Mouse (Mus musculus): ENCODE data around the gene Slc16a4. TPM values are rescaled to one million over a fixed set of nuclear protein-coding genes. Genes with fewer than 3 reads are reported as not detected.
A peak's percentile ranks its signal among the peaks of the same experiment; 100 is the strongest.

Slc16a4 gene
- polyA plus RNA-seq, 1 experiment from 2014 or later: 3.6 TPM

DNA sequence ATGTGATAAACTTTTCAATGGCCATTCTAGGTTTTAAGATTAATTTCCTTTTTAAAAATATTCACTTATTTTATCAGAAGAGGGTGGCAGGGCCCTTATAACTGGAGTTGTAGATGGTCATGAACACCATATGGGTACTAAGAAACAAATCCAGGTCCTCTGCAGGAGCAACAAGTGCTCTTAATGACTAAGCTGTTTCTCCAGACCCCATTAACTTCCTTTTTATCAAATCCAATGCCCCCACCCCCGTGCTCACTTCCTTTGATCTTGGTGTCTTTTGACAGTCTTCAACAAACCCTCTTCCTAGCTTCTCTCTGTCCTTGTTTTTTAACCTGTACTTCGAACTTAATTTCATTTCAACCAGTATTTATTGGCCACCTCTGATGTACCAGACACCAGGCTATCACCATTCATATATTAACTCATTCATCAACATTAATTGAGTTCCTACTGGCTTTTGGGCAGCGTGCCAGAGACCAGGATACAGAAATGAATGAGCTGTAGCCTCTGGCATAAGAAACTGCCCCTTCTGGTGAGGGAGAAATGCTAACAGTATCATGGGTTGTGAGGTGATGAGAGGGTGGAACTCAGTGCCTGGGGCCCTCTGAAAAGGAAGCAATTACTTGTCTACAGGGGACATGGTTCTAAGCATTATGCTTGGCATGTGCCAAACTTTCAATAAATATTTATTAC lies 54.1 kb downstream of the Slc16a4 start:
- Histone ChIP-seq H3K27me3 (peaks cover 14% of the 10 kb centered on the region; the same call in 1 of the 2 replicates), H3K27ac (no peak overlapping the region), H3K9me3 (no peaks in the 10 kb centered on the region), H3K36me3 (replicated peaks) (no peaks in the 10 kb centered on the region), H3K4me2 (no peak overlapping the region), H3K4me3 (replicated peaks) (no peak overlapping the region), H3K4me1 (no peaks in the 10 kb centered on the region), H3K9ac (no peak overlapping the region)
- peak; percentile 58; the same call in 1 of the 2 replicates for ATAC-seq (ENCODE audit: low FRiP score)
- WGBS: 52% methylated on average over 3 of the region's 3 CpGs

DNA sequence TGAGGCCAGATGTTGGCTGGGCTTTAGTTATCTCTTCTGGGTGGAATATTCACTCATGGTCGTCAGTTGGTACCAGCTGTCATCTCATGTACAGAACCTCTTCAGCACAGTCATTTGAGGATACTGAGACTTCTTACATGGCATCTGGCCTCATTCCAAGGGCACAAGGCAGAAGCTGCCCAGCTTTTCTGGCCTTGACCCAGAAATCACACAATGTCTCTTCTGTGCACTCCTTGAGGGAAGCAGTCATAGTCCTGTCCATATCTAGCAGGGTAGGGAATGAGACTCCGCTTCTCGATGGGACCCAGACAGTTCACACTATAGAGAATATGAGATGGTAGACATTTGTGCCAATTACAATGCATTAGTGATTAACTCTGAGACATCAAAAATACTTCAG lies 58.0 kb downstream of the Slc16a4 start:
- H3K9me3 ChIP-seq: no peaks in the 10 kb centered on the region
- 86% methylated on average over 3 of the region's 3 CpGs for WGBS
- H3K4me1 ChIP-seq: no peaks in the 10 kb centered on the region
- H3K27me3 ChIP-seq: peaks cover 12% of the 10 kb centered on the region; the same call in 1 of the 2 replicates
- ATAC-seq (ENCODE audit: low FRiP score): no peak
- H3K9ac ChIP-seq: no peak overlapping the region
- no peak overlapping the region for H3K27ac ChIP-seq
- H3K4me2 ChIP-seq: no peak overlapping the region
- no peak overlapping the region for H3K4me3 ChIP-seq (replicated peaks)
- H3K36me3 ChIP-seq (replicated peaks): no peaks in the 10 kb centered on the region

GRCm38 (mm10) chr3:107351706-107352105 lies 60.7 kb downstream of the Slc16a4 start:
- 69% methylated on average over 3 of the region's 3 CpGs for WGBS

GRCm38 (mm10) chr3:107355618-107356260 lies 64.7 kb downstream of the Slc16a4 start:
- no peak for ATAC-seq (ENCODE audit: low FRiP score)
- Histone ChIP-seq H3K9ac (no peak overlapping the region), H3K4me3 (replicated peaks) (no peak overlapping the region), H3K27me3 (peaks cover 9% of the 10 kb centered on the region), H3K9me3 (no peaks in the 10 kb centered on the region), H3K4me2 (no peak overlapping the region), H3K4me1 (peaks cover 5% of the 10 kb centered on the region), H3K36me3 (replicated peaks) (no peaks in the 10 kb centered on the region), H3K27ac (no peak overlapping the region)
- WGBS: 90% methylated on average over 6 of the region's 6 CpGs

More at GRCm38 (mm10) chr3:107351706-107352105, 60.7 kb downstream of the Slc16a4 start:
- Histone ChIP-seq H3K27ac (no peak overlapping the region), H3K9me3 (no peaks in the 10 kb centered on the region), H3K27me3 (peaks cover 12% of the 10 kb centered on the region), H3K4me3 (replicated peaks) (no peak overlapping the region), H3K9ac (no peak overlapping the region), H3K4me1 (no peaks in the 10 kb centered on the region), H3K4me2 (no peak overlapping the region), H3K36me3 (replicated peaks) (no peaks in the 10 kb centered on the region)
- no peak for ATAC-seq (ENCODE audit: low FRiP score)

GRCm38 (mm10) chr3:107356964-107357441 lies 66.0 kb downstream of the Slc16a4 start:
- Histone ChIP-seq H3K9ac (0 out of 2 replicates have a peak overlapping the region, but pooled peaks have one; percentile 2), H3K36me3 (replicated peaks) (no peaks in the 10 kb centered on the region), H3K4me2 (peak overlapping the region; percentile 28; the same call in 1 of the 2 replicates), H3K4me3 (replicated peaks) (no peak overlapping the region), H3K9me3 (no peaks in the 10 kb centered on the region), H3K27me3 (peaks cover 3% of the 10 kb centered on the region; the same call in 1 of the 2 replicates), H3K4me1 (peaks cover 5% of the 10 kb centered on the region), H3K27ac (no peak overlapping the region)
- WGBS: 1% methylated on average over 11 of the region's 11 CpGs
- peak; percentile 90 for ATAC-seq (ENCODE audit: low FRiP score)

DNA sequence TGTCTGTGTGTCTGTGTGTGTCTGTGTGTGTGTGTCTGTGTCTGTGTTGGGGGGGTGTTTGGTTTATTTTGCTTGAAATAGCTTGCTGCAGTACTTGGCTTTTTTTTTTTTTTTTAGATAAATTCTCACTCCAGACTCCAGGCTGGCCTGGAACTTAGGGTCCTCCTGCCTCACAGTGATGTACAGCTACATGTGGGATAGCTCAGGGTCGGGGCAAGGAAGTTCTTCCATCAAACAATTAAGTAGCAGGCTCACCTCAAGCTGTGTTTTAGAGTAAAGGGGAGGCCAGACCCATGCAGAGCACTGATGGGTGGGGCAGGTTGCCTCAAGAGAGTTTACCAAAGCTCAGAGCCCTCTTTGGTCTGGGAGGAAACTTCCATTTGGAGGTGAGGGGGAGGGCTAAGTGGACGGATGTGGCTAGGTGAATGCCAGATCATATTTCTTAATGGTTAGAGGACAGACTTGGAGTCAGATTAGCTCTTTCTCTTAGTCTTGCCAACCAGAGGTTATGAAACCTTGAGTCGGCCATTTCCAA lies 66.7 kb downstream of the Slc16a4 start:
- no peak for ATAC-seq (ENCODE audit: low FRiP score)
- Histone ChIP-seq H3K4me1 (peaks cover 5% of the 10 kb centered on the region), H3K27ac (no peak overlapping the region), H3K4me2 (no peak overlapping the region), H3K27me3 (peaks cover 3% of the 10 kb centered on the region; the same call in 1 of the 2 replicates), H3K36me3 (replicated peaks) (no peaks in the 10 kb centered on the region), H3K4me3 (replicated peaks) (no peak overlapping the region), H3K9me3 (no peaks in the 10 kb centered on the region), H3K9ac (no peak overlapping the region; the same call in 1 of the 2 replicates)
- WGBS: 55% methylated on average over 3 of the region's 3 CpGs

- Histone ChIP-seq H3K27me3 (peaks cover 3% of the 10 kb centered on the region; the same call in 1 of the 2 replicates), H3K4me2 (no peak overlapping the region), H3K9me3 (no peaks in the 10 kb centered on the region), H3K9ac (no peak overlapping the region), H3K27ac (no peak overlapping the region), H3K4me1 (peaks cover 5% of the 10 kb centered on the region), H3K4me3 (replicated peaks) (no peak overlapping the region), H3K36me3 (replicated peaks) (no peaks in the 10 kb centered on the region)
- WGBS: 78% methylated on average over 4 of the region's 4 CpGs
- no peak for ATAC-seq (ENCODE audit: low FRiP score)
Observed at GRCm38 (mm10) chr3:107360341-107360740, 69.3 kb downstream of the Slc16a4 start.

Other genes starting within 250 kb of the Slc16a4 start
- 0.29 TPM in 2 replicates for gene Kcna2, start 190.1 kb upstream of the Slc16a4 start, polyA plus RNA-seq (2016; fragmentation: Nextera tagmentation; extraction: Ambion mirVana)
- not detected in 2 replicates for gene Kcna10, start 108.2 kb upstream of the Slc16a4 start, polyA plus RNA-seq (2016; fragmentation: Nextera tagmentation; extraction: Ambion mirVana)
- gene Cym, start 69.5 kb upstream of the Slc16a4 start, polyA plus RNA-seq (2016; fragmentation: Nextera tagmentation; extraction: Ambion mirVana): not detected in 2 replicates
- not detected in 2 replicates for gene A630076J17Rik, start 60.6 kb upstream of the Slc16a4 start, polyA plus RNA-seq (2016; fragmentation: Nextera tagmentation; extraction: Ambion mirVana)
- gene Prok1, start 51.5 kb upstream of the Slc16a4 start, polyA plus RNA-seq (2016; fragmentation: Nextera tagmentation; extraction: Ambion mirVana): 0.06 TPM in 1 of 2 replicates, not detected in the other
- 165 and 175 TPM in 2 replicates for gene Lamtor5, start 12.4 kb upstream of the Slc16a4 start, polyA plus RNA-seq (2016; fragmentation: Nextera tagmentation; extraction: Ambion mirVana)
- 15.3 and 17.3 TPM in 2 replicates for gene Rbm15, start 42.4 kb downstream of the Slc16a4 start, polyA plus RNA-seq (2016; fragmentation: Nextera tagmentation; extraction: Ambion mirVana)
- gene Kcnc4, start 168.3 kb downstream of the Slc16a4 start, polyA plus RNA-seq (2016; fragmentation: Nextera tagmentation; extraction: Ambion mirVana): 0.32 and 0.47 TPM in 2 replicates
- 5.7 and 8.3 TPM in 2 replicates for gene Slc6a17, start 226.8 kb downstream of the Slc16a4 start, polyA plus RNA-seq (2016; fragmentation: Nextera tagmentation; extraction: Ambion mirVana)